Mouse (Mus musculus): ENCODE measurements at regions not wholly inside any gene's neighbourhood (a gene's known extent, or its start where the extent isn't known, plus 50 kb on each side); places are given as distances from the start of the nearest gene placed in this dataset.

DNA sequence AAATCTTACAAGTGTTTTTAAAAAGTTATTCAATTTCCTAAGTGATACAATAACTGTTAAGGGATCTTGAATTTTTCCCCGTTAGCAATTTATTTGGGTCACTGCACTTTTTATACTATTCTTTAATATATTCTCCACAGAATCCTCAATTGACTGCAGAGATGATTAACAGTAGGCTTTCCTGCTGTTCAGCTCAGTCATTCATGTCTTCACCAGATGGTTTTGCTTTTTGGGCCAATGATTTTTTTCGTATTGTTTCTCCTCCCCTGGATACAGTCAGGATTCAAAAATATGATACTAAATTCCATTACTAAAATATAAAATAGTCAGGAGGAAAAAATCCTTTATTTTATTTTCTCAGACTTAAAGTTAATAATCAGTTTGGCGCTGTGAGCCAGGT, 201.9 kb downstream of the 1700017N19Rik start:
- Histone ChIP-seq H3K9ac (no peak overlapping the region), H3K27me3 (no peaks in the 10 kb centered on the region), H3K9me3 (replicated peaks) (no peaks in the 10 kb centered on the region), H3K4me2 (no peak overlapping the region), H3K36me3 (no peaks in the 10 kb centered on the region), H3K4me1 (replicated peaks) (no peaks in the 10 kb centered on the region), H3K4me3 (replicated peaks) (no peak overlapping the region), H3K27ac (no peak overlapping the region)
- ATAC-seq (ENCODE audit: low read depth) (no peak), DNase-seq (no peak)
- 64% methylated on average over 3 of the region's 3 CpGs for WGBS (ENCODE audit: insufficient replicate concordance)

DNA sequence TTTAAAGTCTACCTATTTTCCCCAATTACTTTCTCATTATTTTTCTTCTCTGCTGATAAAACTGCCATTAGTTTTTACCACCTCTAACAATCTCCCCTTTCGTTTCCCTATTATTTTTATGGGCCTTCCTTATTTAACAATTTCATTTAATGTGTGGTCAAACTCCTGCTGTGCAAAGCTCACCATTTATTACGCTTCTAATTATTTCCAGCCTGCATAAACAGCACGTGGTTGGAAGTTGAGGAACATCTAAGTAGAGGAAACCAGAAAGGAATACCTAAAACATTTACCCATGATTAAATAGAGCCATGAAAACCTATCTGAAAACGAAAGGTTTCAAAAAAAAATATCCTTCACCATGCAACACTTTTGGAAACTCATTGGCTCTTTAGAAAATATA, 202.3 kb downstream of the 1700017N19Rik start:
- WGBS (ENCODE audit: insufficient replicate concordance): 44% methylated on average over 4 of the region's 4 CpGs
- Histone ChIP-seq H3K4me3 (replicated peaks) (no peak overlapping the region), H3K4me1 (replicated peaks) (no peaks in the 10 kb centered on the region), H3K9ac (no peak overlapping the region), H3K27ac (no peak overlapping the region), H3K36me3 (no peaks in the 10 kb centered on the region), H3K4me2 (no peak overlapping the region), H3K27me3 (no peaks in the 10 kb centered on the region), H3K9me3 (replicated peaks) (no peaks in the 10 kb centered on the region)
- DNase-seq (no peak), ATAC-seq (ENCODE audit: low read depth) (no peak)

DNA sequence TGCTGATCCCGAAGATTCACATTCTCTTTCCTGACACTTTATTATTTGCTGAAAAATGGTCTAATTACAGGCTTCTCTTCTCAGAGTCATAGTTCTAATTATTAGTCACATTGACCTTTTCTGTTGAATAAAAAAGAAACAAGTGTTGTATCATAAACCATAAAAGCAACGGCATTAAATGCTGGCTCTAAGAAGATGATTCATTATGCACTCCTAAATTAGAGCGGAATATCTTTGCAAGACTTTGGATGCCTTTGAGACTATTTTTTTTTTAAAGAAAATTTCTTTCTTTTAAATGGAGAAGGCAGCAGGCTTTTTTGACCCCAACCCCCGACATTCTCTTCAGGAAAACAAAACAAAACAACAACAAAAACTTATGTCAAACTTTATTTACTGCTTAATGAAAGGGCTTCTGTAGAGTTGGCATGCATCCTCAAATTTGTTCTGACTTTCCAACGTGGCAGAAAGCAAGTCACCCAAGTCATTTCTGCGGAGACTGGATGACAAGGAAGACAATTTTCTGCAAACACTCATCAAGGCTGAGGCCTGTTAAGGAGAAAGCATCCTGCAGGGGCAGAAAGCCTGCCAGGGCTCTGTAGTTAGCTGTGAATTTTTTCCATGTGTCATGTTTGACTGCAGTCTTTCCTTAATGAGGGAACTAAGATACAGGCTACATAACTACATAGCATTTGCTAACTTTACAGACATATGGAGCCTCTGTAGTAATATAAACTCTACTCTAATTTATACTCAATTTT, 205.1 kb downstream of the 1700017N19Rik start:
- Histone ChIP-seq H3K4me1 (replicated peaks) (no peaks in the 10 kb centered on the region), H3K36me3 (no peaks in the 10 kb centered on the region), H3K4me2 (no peak overlapping the region), H3K4me3 (replicated peaks) (no peak overlapping the region), H3K27me3 (no peaks in the 10 kb centered on the region), H3K27ac (no peak overlapping the region), H3K9me3 (replicated peaks) (no peaks in the 10 kb centered on the region), H3K9ac (no peak overlapping the region)
- DNase-seq (no peak), ATAC-seq (ENCODE audit: low read depth) (no peak)
- WGBS (ENCODE audit: insufficient replicate concordance): 53% methylated on average over 6 of the region's 6 CpGs

DNA sequence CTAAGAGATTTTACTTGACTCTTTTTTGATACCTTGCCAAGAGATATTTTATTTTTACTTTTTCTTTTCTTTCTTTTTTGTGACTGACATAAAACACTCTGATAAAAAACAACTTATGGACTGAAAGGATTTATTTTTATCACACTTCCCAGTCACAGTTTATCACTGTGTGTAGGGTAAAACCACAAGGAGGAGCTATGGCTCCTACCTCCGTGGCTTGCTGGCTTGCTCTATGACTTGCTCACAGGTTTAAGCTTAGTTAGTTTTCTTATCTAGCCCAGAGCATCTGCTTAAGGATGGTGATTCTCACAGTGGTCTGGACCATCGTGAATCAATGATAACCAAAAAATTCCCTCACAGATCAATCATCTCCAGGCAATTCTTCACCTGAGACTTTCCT, 221.4 kb downstream of the 1700017N19Rik start:
- Histone ChIP-seq H3K4me2 (no peak overlapping the region), H3K9me3 (replicated peaks) (no peaks in the 10 kb centered on the region), H3K36me3 (no peaks in the 10 kb centered on the region), H3K4me1 (replicated peaks) (no peaks in the 10 kb centered on the region), H3K9ac (no peak overlapping the region), H3K27ac (no peak overlapping the region), H3K4me3 (replicated peaks) (no peak overlapping the region), H3K27me3 (no peaks in the 10 kb centered on the region)
- no peak for ATAC-seq (ENCODE audit: low read depth)
- 20% methylated on average over 2 of the region's 2 CpGs for WGBS (ENCODE audit: insufficient replicate concordance)
- no peak for DNase-seq

DNA sequence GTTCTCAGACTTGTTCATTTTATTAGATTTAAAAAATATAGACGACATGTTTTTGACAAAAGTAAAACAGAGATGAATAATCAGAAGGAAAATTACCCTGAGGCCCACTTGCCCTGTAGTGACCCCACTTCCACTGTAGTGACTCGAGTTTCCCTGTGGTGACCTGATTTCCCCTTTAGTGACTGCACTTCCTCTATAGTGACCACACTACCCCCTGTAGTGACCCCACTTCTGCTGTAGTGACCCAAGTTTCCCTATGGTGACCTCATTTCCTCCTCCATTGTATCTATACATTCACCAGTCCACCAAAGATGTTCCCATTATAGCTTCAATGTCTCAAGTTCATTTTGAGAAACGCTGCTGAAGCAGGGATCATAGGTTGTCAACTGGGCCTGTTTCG, 244.5 kb downstream of the 1700017N19Rik start:
- 38% methylated on average over 4 of the region's 4 CpGs for WGBS (ENCODE audit: insufficient replicate concordance)
- Histone ChIP-seq H3K4me3 (replicated peaks) (no peak overlapping the region), H3K27me3 (no peaks in the 10 kb centered on the region), H3K9me3 (replicated peaks) (no peaks in the 10 kb centered on the region), H3K9ac (no peak overlapping the region), H3K27ac (no peak overlapping the region), H3K36me3 (no peaks in the 10 kb centered on the region), H3K4me1 (replicated peaks) (no peaks in the 10 kb centered on the region), H3K4me2 (no peak overlapping the region)
- peak; percentile 65 for ATAC-seq (ENCODE audit: low read depth)
- DNase-seq: no peak

DNA sequence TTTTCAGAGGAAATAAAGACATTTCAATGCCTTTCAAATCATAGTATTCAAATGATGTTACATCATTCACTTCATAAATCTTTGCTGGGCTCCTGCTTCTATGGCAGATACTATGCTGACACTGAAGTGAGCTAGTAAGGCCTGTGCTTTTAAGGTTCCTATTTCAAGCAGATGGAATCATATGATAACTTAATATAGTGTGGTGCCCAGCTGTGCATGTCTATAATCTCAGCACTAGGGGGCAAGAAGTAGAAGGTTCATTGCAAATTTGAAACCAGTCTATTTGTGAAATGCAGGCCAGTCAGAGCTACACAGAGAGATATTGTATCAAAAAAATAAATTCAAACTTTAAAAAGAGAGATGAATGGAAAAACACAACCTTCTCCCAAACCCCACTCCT, 262.9 kb downstream of the 1700017N19Rik start:
- H3K4me1 ChIP-seq (replicated peaks): no peaks in the 10 kb centered on the region
- H3K27ac ChIP-seq: no peak overlapping the region
- no peak overlapping the region for H3K9ac ChIP-seq
- H3K9me3 ChIP-seq (replicated peaks): no peaks in the 10 kb centered on the region
- no peaks in the 10 kb centered on the region for H3K36me3 ChIP-seq
- no peak for DNase-seq
- no peak overlapping the region for H3K4me2 ChIP-seq
- ATAC-seq (ENCODE audit: low read depth): no peak
- no peaks in the 10 kb centered on the region for H3K27me3 ChIP-seq
- no peak overlapping the region for H3K4me3 ChIP-seq (replicated peaks)

DNA sequence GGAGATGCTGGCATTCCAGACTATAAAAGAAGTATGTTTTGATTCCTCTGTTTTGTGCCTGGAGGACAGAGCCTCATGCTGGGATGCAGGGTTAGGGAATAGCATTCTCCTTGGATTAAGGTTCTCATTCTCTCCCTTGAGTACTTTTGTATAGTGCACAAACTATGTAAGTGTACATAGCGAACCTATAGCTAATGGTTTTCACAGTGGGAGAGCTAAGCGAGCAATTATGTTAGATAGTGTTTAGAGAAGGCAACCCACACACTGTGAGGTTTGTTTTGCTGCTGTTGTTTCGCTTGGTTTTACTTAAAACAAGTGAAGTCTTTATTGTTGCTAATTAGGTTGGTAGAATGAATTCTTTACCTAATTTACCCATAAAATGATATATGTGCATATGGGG, 266.2 kb downstream of the 1700017N19Rik start:
- Histone ChIP-seq H3K9ac (no peak overlapping the region), H3K27ac (no peak overlapping the region), H3K4me2 (no peak overlapping the region), H3K4me3 (replicated peaks) (no peak overlapping the region), H3K27me3 (no peaks in the 10 kb centered on the region), H3K4me1 (replicated peaks) (no peaks in the 10 kb centered on the region), H3K36me3 (no peaks in the 10 kb centered on the region), H3K9me3 (replicated peaks) (no peaks in the 10 kb centered on the region)
- DNase-seq (no peak), ATAC-seq (ENCODE audit: low read depth) (no peak)
- 57% methylated on average over 3 of the region's 3 CpGs for WGBS (ENCODE audit: insufficient replicate concordance)

DNA sequence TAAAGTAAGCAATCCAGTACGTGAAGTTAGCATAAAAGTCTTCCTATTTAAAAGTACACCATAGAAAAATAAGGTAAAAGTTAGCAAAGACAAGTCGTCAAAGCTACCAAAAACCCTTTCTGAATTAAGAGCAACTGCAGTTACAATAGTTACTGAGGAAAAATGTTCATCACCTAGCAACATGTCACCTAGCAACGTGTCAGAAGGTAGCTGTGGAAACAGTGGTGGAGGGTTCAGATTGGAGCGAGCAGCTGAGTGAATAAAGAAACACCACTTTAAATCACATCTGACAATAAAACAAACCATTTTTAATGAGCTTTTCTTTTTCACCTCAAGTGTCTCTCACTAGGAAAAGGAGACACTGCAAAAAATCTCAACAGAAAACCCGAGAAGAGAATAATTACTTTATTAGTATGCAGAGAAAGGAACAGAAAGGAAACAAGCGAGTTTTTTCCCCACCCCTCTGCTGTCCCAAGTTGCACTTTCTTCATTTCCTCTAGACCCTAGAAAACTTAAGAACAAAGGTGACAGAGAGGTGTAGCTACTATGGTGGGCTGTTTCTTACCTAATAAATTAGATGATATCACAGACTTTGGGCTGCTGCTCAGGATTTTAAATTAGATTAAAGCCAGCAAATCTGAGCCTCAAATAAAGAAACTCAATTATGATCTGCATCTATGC, 275.4 kb downstream of the 1700017N19Rik start:
- Histone ChIP-seq H3K4me1 (replicated peaks) (no peaks in the 10 kb centered on the region), H3K9me3 (replicated peaks) (no peaks in the 10 kb centered on the region), H3K27me3 (no peaks in the 10 kb centered on the region), H3K36me3 (no peaks in the 10 kb centered on the region), H3K9ac (no peak overlapping the region), H3K4me3 (replicated peaks) (no peak overlapping the region), H3K27ac (no peak overlapping the region), H3K4me2 (no peak overlapping the region)
- DNase-seq (no peak), ATAC-seq (ENCODE audit: low read depth) (no peak)
- WGBS (ENCODE audit: insufficient replicate concordance): 38% methylated on average over 6 of the region's 6 CpGs

DNA sequence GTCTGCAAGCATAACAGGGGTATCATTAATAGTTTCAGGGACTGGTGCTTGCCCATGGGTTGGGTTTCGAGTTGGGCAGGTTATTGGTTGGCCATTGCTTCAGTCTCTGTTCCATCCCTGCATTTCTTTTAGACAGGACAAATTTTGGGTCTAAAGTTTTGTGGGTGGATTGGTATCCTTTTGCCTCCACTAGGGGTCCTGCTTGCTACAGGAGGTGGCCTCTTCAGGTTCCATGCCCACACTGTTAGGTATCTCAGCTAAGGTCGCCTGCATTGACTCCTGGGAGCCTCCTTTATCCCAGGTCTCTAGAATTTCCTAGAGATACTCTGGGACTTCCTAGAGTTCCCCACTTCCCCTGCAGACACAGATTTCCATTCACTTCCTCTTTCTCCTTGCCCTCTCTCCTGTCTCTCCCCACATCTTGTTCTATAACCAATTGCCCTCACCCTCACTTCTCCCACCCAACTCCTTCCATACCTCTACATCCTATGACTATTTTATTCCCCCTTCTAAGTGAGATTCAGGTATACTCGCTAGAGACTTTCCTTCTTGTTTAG, 278.2 kb downstream of the 1700017N19Rik start:
- ATAC-seq (ENCODE audit: low read depth): no peak
- H3K27ac ChIP-seq: no peak overlapping the region
- 14% methylated on average over 3 of the region's 3 CpGs for WGBS (ENCODE audit: insufficient replicate concordance)
- no peaks in the 10 kb centered on the region for H3K4me1 ChIP-seq (replicated peaks)
- no peak overlapping the region for H3K4me2 ChIP-seq
- H3K36me3 ChIP-seq: no peaks in the 10 kb centered on the region
- H3K9ac ChIP-seq: no peak overlapping the region
- no peaks in the 10 kb centered on the region for H3K9me3 ChIP-seq (replicated peaks)
- no peak for DNase-seq
- H3K4me3 ChIP-seq (replicated peaks): no peak overlapping the region
- no peaks in the 10 kb centered on the region for H3K27me3 ChIP-seq

DNA sequence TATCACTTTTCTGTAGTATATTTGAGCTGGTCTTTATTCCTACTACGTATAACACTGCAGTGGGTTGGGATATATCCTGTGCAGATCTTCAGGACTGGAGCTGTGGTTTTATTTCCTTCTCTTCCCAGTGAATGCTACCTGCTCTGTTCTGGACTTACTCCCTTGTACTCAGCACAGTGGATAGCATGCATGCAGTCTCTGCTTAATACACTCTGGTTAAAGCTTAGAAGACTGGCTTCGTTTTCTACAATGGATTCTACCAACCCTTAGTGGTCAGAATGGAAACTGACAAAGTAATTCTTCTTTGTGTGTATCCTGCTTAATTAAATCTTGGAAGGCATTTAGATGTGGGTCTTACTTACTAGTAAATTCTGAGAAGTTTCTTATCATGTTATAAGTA, 292.3 kb downstream of the 1700017N19Rik start:
- no peaks in the 10 kb centered on the region for H3K27me3 ChIP-seq
- H3K9ac ChIP-seq: no peak overlapping the region
- no peak overlapping the region for H3K27ac ChIP-seq
- no peaks in the 10 kb centered on the region for H3K4me1 ChIP-seq (replicated peaks)
- ATAC-seq (ENCODE audit: low read depth) (no peak), DNase-seq (no peak)
- 57% methylated on average over 2 of the region's 2 CpGs for WGBS (ENCODE audit: insufficient replicate concordance)
- no peaks in the 10 kb centered on the region for H3K9me3 ChIP-seq (replicated peaks)
- H3K36me3 ChIP-seq: no peaks in the 10 kb centered on the region
- no peak overlapping the region for H3K4me2 ChIP-seq
- H3K4me3 ChIP-seq (replicated peaks): no peak overlapping the region

DNA sequence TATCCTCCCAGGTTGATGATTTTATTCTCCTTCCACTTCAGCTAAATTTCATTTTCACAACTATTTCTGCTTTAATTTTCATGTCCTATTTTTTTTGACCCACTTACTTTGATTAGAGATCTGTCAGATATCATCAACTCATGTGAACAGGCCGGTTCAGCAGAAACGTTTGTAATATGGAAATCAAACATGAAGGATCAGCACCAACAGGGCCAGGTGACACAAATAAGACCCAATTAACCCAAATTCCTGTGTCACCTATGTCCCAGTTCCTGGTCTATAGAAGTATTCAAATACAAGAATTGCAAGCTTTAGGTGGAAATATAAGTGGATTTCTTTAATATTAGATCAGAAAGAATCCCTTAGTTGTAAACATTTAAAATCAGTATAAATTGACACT, 332.7 kb downstream of the 1700017N19Rik start:
- no peaks in the 10 kb centered on the region for H3K9me3 ChIP-seq (replicated peaks)
- no peak overlapping the region for H3K9ac ChIP-seq
- no peaks in the 10 kb centered on the region for H3K4me1 ChIP-seq (replicated peaks)
- H3K27me3 ChIP-seq: no peaks in the 10 kb centered on the region
- WGBS (ENCODE audit: insufficient replicate concordance): 56% methylated on average over 2 of the region's 2 CpGs
- no peak overlapping the region for H3K27ac ChIP-seq
- no peak overlapping the region for H3K4me3 ChIP-seq (replicated peaks)
- no peak overlapping the region for H3K4me2 ChIP-seq
- H3K36me3 ChIP-seq: no peaks in the 10 kb centered on the region
- no peak for DNase-seq
- no peak for ATAC-seq (ENCODE audit: low read depth)

DNA sequence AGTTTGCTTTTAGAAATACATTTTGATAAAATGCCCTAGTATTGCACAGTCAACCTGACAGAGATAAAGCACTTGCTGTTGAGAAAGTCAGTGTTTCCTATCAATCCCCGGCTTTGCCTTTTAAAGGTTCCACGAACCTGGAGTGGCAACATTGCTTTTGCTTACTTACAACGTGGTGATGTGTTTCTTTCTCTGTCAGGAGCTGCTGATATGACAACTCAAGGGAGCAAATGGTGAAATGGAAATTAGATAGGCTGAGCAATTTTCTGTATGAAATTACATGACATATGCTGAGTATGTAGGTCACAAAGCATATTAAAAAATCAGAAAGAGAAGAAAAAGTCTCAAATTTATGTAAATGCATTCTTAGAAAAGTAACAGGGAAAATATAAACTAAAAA, 336.8 kb downstream of the 1700017N19Rik start:
- no peak for ATAC-seq (ENCODE audit: low read depth)
- Histone ChIP-seq H3K36me3 (no peaks in the 10 kb centered on the region), H3K27me3 (no peaks in the 10 kb centered on the region), H3K27ac (no peak overlapping the region), H3K9ac (no peak overlapping the region), H3K9me3 (replicated peaks) (no peaks in the 10 kb centered on the region), H3K4me3 (replicated peaks) (no peak overlapping the region), H3K4me2 (no peak overlapping the region), H3K4me1 (replicated peaks) (no peaks in the 10 kb centered on the region)
- no peak for DNase-seq
- 40% methylated on average over 3 of the region's 3 CpGs for WGBS (ENCODE audit: insufficient replicate concordance)
